Mouse (Mus musculus) CH12.LX (cell line): ENCODE results near the gene Gm13723. TPM values are rescaled to one million over a fixed set of nuclear protein-coding genes. Genes with fewer than 3 reads are reported as not detected.

ENCODE experiments used
- DNase-seq: peaks from one replicate; pipeline ENCODE4 v3.0.0-alpha.2; 2013; ENCODE audit errors: extremely low read depth
- H3K27ac ChIP-seq: 2 replicates; pipeline ENCODE4 v1.5.1; 2012; ENCODE audit warnings: low read depth, mild to moderate bottlenecking, control low read depth, moderate library complexity; ENCODE audit not compliant: insufficient read depth
- H3K27me3 ChIP-seq: replicated peaks from 2 replicates; pipeline ENCODE3; 2012; ENCODE audit warnings: inconsistent platforms
- H3K36me3 ChIP-seq, 2 experiments: replicated peaks in 1 of 2; 2 replicates each; pipeline versions ENCODE3 to v1.6.1; 2012; ENCODE audit warnings: inconsistent platforms in 1 of 2, low read length in 1 of 2, mild to moderate bottlenecking in 1 of 2, mixed read lengths in 1 of 2, moderate library complexity in 1 of 2; ENCODE audit not compliant: control insufficient read depth in 1 of 2, insufficient read depth in 1 of 2
- H3K4me1 ChIP-seq, 2 experiments: 2 replicates each; pipeline ENCODE4 v1.6.1; 2012; ENCODE audit warnings: inconsistent platforms in 1 of 2, moderate library complexity in 1 of 2; ENCODE audit not compliant: insufficient read depth in 2 of 2, control insufficient read depth in 1 of 2
- H3K4me2 ChIP-seq: 2 replicates; pipeline ENCODE4 v1.6.1; 2012; ENCODE audit warnings: low read depth, mild to moderate bottlenecking, control low read depth; ENCODE audit not compliant: poor library complexity, insufficient read depth, severe bottlenecking
- H3K4me3 ChIP-seq, 3 experiments: fragments of 150-350 bp in 1 of 3; sonication (generic) in 1 of 3; replicated peaks in 1 of 3; 2 replicates each; pipeline versions ENCODE3 to v1.5.1; 2011 to 2012; ENCODE audit warnings: low read depth in 2 of 3, low read length in 2 of 3, mild to moderate bottlenecking in 2 of 3, moderate library complexity in 2 of 3, control low read depth in 1 of 3, improper control_type of control experiment in 1 of 3, inconsistent platforms in 1 of 3, mixed read lengths in 1 of 3; ENCODE audit not compliant: poor library complexity in 1 of 3
- H3K79me2 ChIP-seq: replicated peaks from 2 replicates; pipeline ENCODE4 v1.6.1; 2012; ENCODE audit warnings: mild to moderate bottlenecking, moderate library complexity; ENCODE audit not compliant: control insufficient read depth, poor library complexity, insufficient read depth, severe bottlenecking; ENCODE audit errors: extremely low read depth
- H3K9ac ChIP-seq: 2 replicates; pipeline ENCODE4 v1.6.1; 2012; ENCODE audit warnings: low read depth, mild to moderate bottlenecking, control low read depth, moderate library complexity; ENCODE audit not compliant: insufficient read depth
- H3K9me3 ChIP-seq: replicated peaks from 2 replicates; pipeline ENCODE3; 2012; ENCODE audit warnings: low read length, inconsistent platforms, mixed read lengths
- BHLHE40 ChIP-seq: IDR thresholded peaks from 2 replicates; pipeline ENCODE4 v1.6.1; 2011; ENCODE audit warnings: mild to moderate bottlenecking, low read depth, low read length, improper control_type of control experiment
- CHD1 ChIP-seq: IDR thresholded peaks from 2 replicates; pipeline ENCODE4 v1.6.1; 2012; ENCODE audit warnings: low read depth, low read length, improper control_type of control experiment, inconsistent platforms
- CTCF ChIP-seq, 2 experiments: IDR thresholded peaks in 1 of 2; conservative IDR thresholded peaks in 1 of 2; 2 replicates each; pipeline ENCODE4 v1.5.1; 2011 to 2012; ENCODE audit warnings: low read depth in 2 of 2, low read length in 2 of 2, improper control_type of control experiment in 1 of 2, inconsistent platforms in 1 of 2, mild to moderate bottlenecking in 1 of 2, moderate library complexity in 1 of 2
- E2F4 ChIP-seq: IDR thresholded peaks from 2 replicates; pipeline ENCODE4 v1.6.1; 2011; ENCODE audit warnings: low read depth, low read length, improper control_type of control experiment; ENCODE audit not compliant: insufficient replicate concordance
- ETS1 ChIP-seq: conservative IDR thresholded peaks from 2 replicates; pipeline ENCODE4 v1.6.1; 2012; ENCODE audit warnings: low read depth, mild to moderate bottlenecking, inconsistent platforms, low read length, improper control_type of control experiment, moderate library complexity
- GABPA ChIP-seq: IDR thresholded peaks from 2 replicates; pipeline ENCODE4 v1.6.1; 2012; ENCODE audit warnings: low read depth, low read length, improper control_type of control experiment, inconsistent platforms; ENCODE audit not compliant: insufficient replicate concordance
- JUN ChIP-seq: IDR thresholded peaks from 2 replicates; pipeline ENCODE4 v1.6.1; 2011; ENCODE audit warnings: low read depth, mild to moderate bottlenecking, low read length, improper control_type of control experiment, moderate library complexity; ENCODE audit not compliant: insufficient read depth
- MAZ ChIP-seq: IDR thresholded peaks from 2 replicates; pipeline ENCODE4 v1.6.1; 2012; ENCODE audit warnings: low read depth, mild to moderate bottlenecking, inconsistent platforms, low read length, improper control_type of control experiment, moderate library complexity
- MXI1 ChIP-seq: IDR thresholded peaks from 2 replicates; pipeline ENCODE4 v1.6.1; 2011; ENCODE audit warnings: mild to moderate bottlenecking, low read depth, low read length, improper control_type of control experiment
- NRF1 ChIP-seq: IDR thresholded peaks from 2 replicates; pipeline ENCODE4 v1.6.1; 2014; ENCODE audit warnings: low read depth, mild to moderate bottlenecking, inconsistent platforms, low read length, improper control_type of control experiment, moderate library complexity
- PAX5 ChIP-seq: IDR thresholded peaks from 2 replicates; pipeline ENCODE4 v1.6.1; 2012; ENCODE audit warnings: low read length, inconsistent platforms, mixed read lengths
- RCOR1 ChIP-seq: conservative IDR thresholded peaks from 2 replicates; pipeline ENCODE4 v1.6.1; 2012; ENCODE audit warnings: low read depth, mild to moderate bottlenecking, inconsistent platforms, low read length, improper control_type of control experiment
- UBTF ChIP-seq: IDR thresholded peaks from 2 replicates; pipeline ENCODE4 v1.6.1; 2012; ENCODE audit warnings: low read depth, mild to moderate bottlenecking, inconsistent platforms, low read length, improper control_type of control experiment, moderate library complexity
- USF1 ChIP-seq: IDR thresholded peaks from 2 replicates; pipeline ENCODE4 v1.6.1; 2014; ENCODE audit warnings: low read depth, mild to moderate bottlenecking, inconsistent platforms, low read length, improper control_type of control experiment
- ZC3H11A ChIP-seq: IDR thresholded peaks from 2 replicates; pipeline ENCODE4 v1.6.1; 2012; ENCODE audit warnings: low read depth, mild to moderate bottlenecking, inconsistent platforms, low read length, improper control_type of control experiment
- ZKSCAN1 ChIP-seq: IDR thresholded peaks from 2 replicates; pipeline ENCODE4 v1.6.1; 2012; ENCODE audit warnings: low read depth, inconsistent platforms, low read length, improper control_type of control experiment, borderline replicate concordance
- ZMIZ1 ChIP-seq: IDR thresholded peaks from 2 replicates; pipeline ENCODE4 v1.6.1; 2012; ENCODE audit warnings: low read depth, mild to moderate bottlenecking, inconsistent platforms, low read length, improper control_type of control experiment
- ZNF384 ChIP-seq: IDR thresholded peaks from 2 replicates; pipeline ENCODE4 v1.6.1; 2012; ENCODE audit warnings: low read depth, low read length, improper control_type of control experiment, inconsistent platforms
- dilution Hi-C: fragments of 300-500 bp; cut with MboI; formaldehyde crosslinking; loops from 2 replicates; pipeline ENCODE4 v1.14.3; 2020; ENCODE audit warnings: low sequenced_read_pairs; ENCODE audit not compliant: extremely low pct_unique_long_range_greater_than_20kb, extremely low pct_ligation_motif_present
- in situ Hi-C: fragments of 300-500 bp; cut with MboI; formaldehyde crosslinking; loops from 3 replicates; pipeline ENCODE4 v1.14.3; 2019; ENCODE audit warnings: low sequenced_read_pairs, low pct_ligation_motif_present, low pct_unique_long_range_greater_than_20kb, mixed read lengths
- polyA plus RNA-seq: library from polyadenylated mRNA; unstranded; fragments of >175 nt; gene quantifications from 2 replicates; pipeline ENCODE4 v1.2.1, GENCODE M21; 2012; ENCODE audit warnings: low read depth; ENCODE audit not compliant: insufficient read length
- total RNA-seq, 2 experiments: library from RNA; depleted of rRNA; stranded (reverse); fragments of 300-350 nt in 1 of 2; fragments of >200 nt in 1 of 2; gene quantifications; 2 replicates each; pipeline ENCODE4 v1.2.3; 2012 to 2014

Gm13723 gene
- total RNA-seq (2012; rRNA removed) (not detected in 2 replicates), total RNA-seq (2014; rRNA removed) (not detected in 2 replicates), polyA plus RNA-seq (not detected in 2 replicates)

DNA sequence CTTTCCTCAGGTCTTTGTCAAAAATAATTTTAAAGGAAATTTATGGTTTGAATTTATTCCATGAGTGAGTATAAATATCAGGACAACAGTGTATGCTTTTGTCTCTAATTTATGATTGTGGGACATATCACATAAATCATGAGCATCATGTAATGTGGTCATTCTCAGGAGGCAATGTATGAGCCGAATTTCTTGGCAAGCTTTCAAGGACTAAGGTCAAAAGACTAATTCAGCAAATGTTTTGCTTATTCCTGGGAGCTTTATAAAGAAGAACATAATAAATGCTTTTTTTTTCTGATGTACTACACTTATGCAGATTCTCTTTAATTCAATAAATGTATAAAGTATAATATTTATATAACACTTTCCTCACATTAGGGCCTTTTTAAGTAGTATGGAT is at the start of gene Gm13723:
TSS of gene Gm13723 (minus strand) at position 101 of the 400 bp plus-strand sequence.
- TF ChIP-seq CTCF (conservative IDR thresholded peaks at IDR 0.05 in 1 of 2, IDR thresholded peaks at IDR 0.05 in 1 of 2; ENCODE audit: low read depth in 2 of 2, low read length in 2 of 2) = no peak
- TF ChIP-seq E2F4 = no peak
- no peak for TF ChIP-seq JUN
- TF ChIP-seq ZMIZ1 = no peak
- no peak for TF ChIP-seq PAX5
- no peak for TF ChIP-seq USF1
- TF ChIP-seq UBTF = no peak
- no peak for TF ChIP-seq MAZ
- no peak for TF ChIP-seq BHLHE40
- TF ChIP-seq ZKSCAN1 = no peak
- TF ChIP-seq NRF1 = no peak
- TF ChIP-seq MXI1 = no peak
- no peak for TF ChIP-seq GABPA
- TF ChIP-seq ZNF384 = no peak
- no peak for TF ChIP-seq ETS1
- no peak for TF ChIP-seq CHD1
- TF ChIP-seq RCOR1 = no peak
- TF ChIP-seq ZC3H11A = no peak
- TF ChIP-seq, all 38 proteins: peak for 0
- no peak within 1 kb of the TSS for H3K27ac ChIP-seq
- dilution Hi-C loops = no loop called here
- no peaks in the 10 kb centered on the region for H3K27me3 ChIP-seq
- H3K9me3 ChIP-seq = peaks cover 10% of the 10 kb centered on the region
- H3K9ac ChIP-seq = no peak within 1 kb of the TSS
- no peak within 1 kb of the TSS for H3K4me2 ChIP-seq
- H3K4me3 ChIP-seq = no peak within 1 kb of the TSS
- no peaks in the 10 kb centered on the region for H3K36me3 ChIP-seq
- in situ Hi-C loops = no loop called here
- H3K4me1 ChIP-seq = no peaks in the 10 kb centered on the region
- H3K79me2 ChIP-seq = no peaks in the 10 kb centered on the region
- DNase-seq = no peak

DNA sequence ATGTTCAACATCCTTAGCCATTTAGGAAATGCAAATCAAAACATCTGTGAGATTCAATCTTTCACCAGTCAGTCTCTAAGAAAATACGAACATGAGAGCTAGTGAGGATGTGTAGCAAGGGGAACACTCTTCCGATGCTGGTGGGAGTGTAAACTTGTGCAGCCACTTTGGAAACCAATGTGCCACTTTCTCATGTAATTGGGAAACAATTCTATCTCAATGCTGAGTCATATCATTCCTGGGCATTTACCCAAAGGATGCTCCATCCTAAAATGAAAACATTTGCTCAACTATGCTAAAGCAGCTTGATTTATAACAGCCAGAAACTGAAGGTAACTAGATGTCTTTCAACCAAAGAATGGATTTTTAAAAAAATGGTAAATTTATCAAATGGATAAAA is 31.0 kb upstream of the Gm13723 start:
- dilution Hi-C loops = no loop called here
- in situ Hi-C loops = no loop called here
- no peak overlapping the region for H3K9ac ChIP-seq
- H3K4me3 ChIP-seq = no peak overlapping the region
- no peak for TF ChIP-seq ETS1
- TF ChIP-seq, all 38 proteins: peak for 0
- no peaks in the 10 kb centered on the region for H3K27me3 ChIP-seq
- no peaks in the 10 kb centered on the region for H3K36me3 ChIP-seq
- DNase-seq = no peak
- H3K4me2 ChIP-seq = no peak overlapping the region
- peaks cover 15% of the 10 kb centered on the region for H3K9me3 ChIP-seq
- H3K79me2 ChIP-seq = no peaks in the 10 kb centered on the region
- H3K27ac ChIP-seq = no peak overlapping the region
- no peaks in the 10 kb centered on the region for H3K4me1 ChIP-seq
